ENCODE assay signal across 8 mouse cellular contexts in genomic region chr1:136325933-136326332, GRCm38 (mm10). TPM values are rescaled to one million over a fixed set of nuclear protein-coding genes. Genes with fewer than 3 reads are reported as not detected.
A peak's percentile ranks its signal among the peaks of the same experiment; 100 is the strongest.
DNase-seq lines count a peak whose midpoint lies in the region; ATAC-seq and TF ChIP-seq lines count a peak whose summit lies in the region.

No protein-coding gene starts in this region.

- no peak for TF ChIP-seq POLR2A in brain, embryonic 14.5 days (IDR thresholded peaks at IDR 0.05; ENCODE audit: borderline replicate concordance, extremely low read depth, insufficient read depth, insufficient read length, poor library complexity, severe bottlenecking)

- H3K9me3 ChIP-seq in intestine, embryonic 16.5 days (ENCODE audit: control insufficient read depth, low read length) = no peaks in the 10 kb centered on the region
- H3K9me3 ChIP-seq in intestine, embryonic 15.5 days = no peaks in the 10 kb centered on the region
- H3K9me3 ChIP-seq in limb, embryonic 11.5 days (ENCODE audit: control insufficient read depth, low read length) = no peaks in the 10 kb centered on the region

- no peaks in the 10 kb centered on the region for H3K27me3 ChIP-seq in intestine, embryonic 16.5 days (replicated peaks; ENCODE audit: control insufficient read depth, insufficient read depth, low read length)
- no peaks in the 10 kb centered on the region for H3K27me3 ChIP-seq in intestine, embryonic 15.5 days (replicated peaks)
- no peaks in the 10 kb centered on the region for H3K27me3 ChIP-seq in limb, embryonic 11.5 days (ENCODE audit: control insufficient read depth, insufficient read depth, low read length)

- H3K4me3 ChIP-seq in intestine, embryonic 16.5 days (ENCODE audit: low read length) = no peak overlapping the region
- H3K4me3 ChIP-seq in intestine, embryonic 15.5 days (replicated peaks) = no peak overlapping the region
- H3K4me3 ChIP-seq in limb, embryonic 11.5 days (ENCODE audit: low read depth, low read length) = no peak overlapping the region

- TF ChIP-seq CTCF in brain, embryonic 14.5 days (IDR thresholded peaks at IDR 0.05; ENCODE audit: borderline replicate concordance, extremely low read depth, insufficient read depth, insufficient read length) = no peak

- ATAC-seq in intestine, embryonic 16.5 days = peak; percentile 51; the same call in 1 of the 2 replicates
- ATAC-seq in intestine, embryonic 15.5 days = no peak
- no peak for ATAC-seq in limb, embryonic 11.5 days (ENCODE audit: insufficient number of reproducible peaks, low FRiP score, low TSS enrichment, low read depth)
- no peak for ATAC-seq in activated CD4-positive, CD25-positive, alpha-beta regulatory T cell, adult 4 months

- H3K27ac ChIP-seq in intestine, embryonic 16.5 days (ENCODE audit: low read length) = no peak overlapping the region; the same call in 1 of the 2 replicates
- no peak overlapping the region for H3K27ac ChIP-seq in intestine, embryonic 15.5 days
- no peak overlapping the region for H3K27ac ChIP-seq in limb, embryonic 11.5 days (replicated peaks; ENCODE audit: low read depth, low read length)

- no peak overlapping the region for H3K4me2 ChIP-seq in intestine, embryonic 16.5 days (ENCODE audit: low read depth, low read length)
- H3K4me2 ChIP-seq in intestine, embryonic 15.5 days (replicated peaks) = no peak overlapping the region
- no peak overlapping the region for H3K4me2 ChIP-seq in limb, embryonic 11.5 days (ENCODE audit: low read depth, severe bottlenecking)

- H3K4me1 ChIP-seq in intestine, embryonic 16.5 days (ENCODE audit: control insufficient read depth, insufficient read depth, low read length) = peaks cover 21% of the 10 kb centered on the region
- peaks cover 9% of the 10 kb centered on the region; the same call in 1 of the 2 replicates for H3K4me1 ChIP-seq in intestine, embryonic 15.5 days (replicated peaks)
- H3K4me1 ChIP-seq in limb, embryonic 11.5 days (ENCODE audit: control insufficient read depth, insufficient read depth, low read length) = peaks cover 13% of the 10 kb centered on the region

- no peaks in the 10 kb centered on the region for H3K36me3 ChIP-seq in intestine, embryonic 16.5 days (ENCODE audit: control insufficient read depth, insufficient read depth, low read length)
- H3K36me3 ChIP-seq in intestine, embryonic 15.5 days = 0 out of 2 replicates have a peak, but pooled peaks cover 4% of the 10 kb centered on the region
- H3K36me3 ChIP-seq in limb, embryonic 11.5 days (ENCODE audit: control insufficient read depth, insufficient read depth, low read length) = peaks cover 5% of the 10 kb centered on the region; the same call in 1 of the 2 replicates

- WGBS in intestine, embryonic 16.5 days = 21% methylated on average over 4 of the region's 4 CpGs
- WGBS in intestine, embryonic 15.5 days = 18% methylated on average over 4 of the region's 4 CpGs
- 9% methylated on average over 4 of the region's 4 CpGs for WGBS in limb, embryonic 11.5 days

- H3K9ac ChIP-seq in intestine, embryonic 16.5 days (ENCODE audit: low read depth, low read length) = 0 out of 2 replicates have a peak overlapping the region, but pooled peaks have one; percentile 14
- no peak overlapping the region for H3K9ac ChIP-seq in intestine, embryonic 15.5 days
- no peak overlapping the region for H3K9ac ChIP-seq in limb, embryonic 11.5 days (ENCODE audit: low read length)

- DNase-seq in brain, embryonic 14.5 days (ENCODE audit: low read depth) = peak; percentile 76
- peak; percentile 57 for DNase-seq in heart, adult 8-10 months (ENCODE audit: low spot score)
- peak; percentile 36 for DNase-seq in limb, embryonic 11.5 days (ENCODE audit: low spot score)
- DNase-seq in right cerebral cortex, postnatal 25 days = no peak
- no peak for DNase-seq in testis, postnatal 14 days (ENCODE audit: low spot score)

RNA-seq across cellular contexts. Expression of gene Camsap2, which starts 20.0 kb away (rescaled TPM):
- 3.7 and 3.9 TPM in 2 replicates for polyA plus RNA-seq in intestine, embryonic 16.5 days (2015; fragmentation: Nextera tagmentation; extraction: Ambion mirVana)
- 6.0 and 6.9 TPM in 2 replicates for polyA plus RNA-seq in intestine, embryonic 15.5 days (2015; fragmentation: Nextera tagmentation; extraction: Ambion mirVana)
- 38.1 and 65.6 TPM in 2 replicates for polyA plus RNA-seq in brain, embryonic 14.5 days (2012; rRNA removed)
- 10 to 100 TPM; 17.7 to 24.0 (median 19.5) TPM for total RNA-seq in heart, adult 8-10 months (2022)
- 20.1 and 20.6 TPM in 2 replicates for polyA plus RNA-seq in limb, embryonic 11.5 days (2014; fragmentation: Nextera tagmentation; extraction: Ambion mirVana)
- polyA plus RNA-seq in activated CD4-positive, CD25-positive, alpha-beta regulatory T cell, adult 4 months (2017; shearing (Covaris generic)) = 1 to 10 TPM; 3.7 to 4.7 TPM

Comparison
In these comparisons a context has a peak if more than half of its experiments do, and no peak if none do; other contexts are left out.
1. DNase-seq: peak in brain, embryonic 14.5 days (single experiment), heart, adult 8-10 months (single experiment) and limb, embryonic 11.5 days (single experiment); none in right cerebral cortex, postnatal 25 days (single experiment) and testis, postnatal 14 days (single experiment).